Mouse (Mus musculus) ES-E14 (cell line): ENCODE results near the gene Ush2a.

Source experiments
- CHD2 ChIP-seq: IDR thresholded peaks from 2 replicates; pipeline ENCODE4 v1.6.1; 2014; ENCODE audit warnings: mild to moderate bottlenecking, low read depth, low read length, inconsistent platforms
- HCFC1 ChIP-seq: IDR thresholded peaks from 2 replicates; pipeline ENCODE4 v1.6.1; 2012; ENCODE audit warnings: low read length, inconsistent platforms, borderline replicate concordance; ENCODE audit not compliant: insufficient read depth
- MAFK ChIP-seq: IDR thresholded peaks from 2 replicates; pipeline ENCODE4 v1.6.1; 2014; ENCODE audit warnings: mild to moderate bottlenecking, low read depth, low read length, inconsistent platforms; ENCODE audit not compliant: insufficient read depth
- ZC3H11A ChIP-seq: IDR thresholded peaks from 2 replicates; pipeline ENCODE4 v1.6.1; 2012; ENCODE audit warnings: low read depth, mild to moderate bottlenecking, inconsistent platforms, low read length, borderline replicate concordance
- ZNF384 ChIP-seq: IDR thresholded peaks from 2 replicates; pipeline ENCODE4 v1.6.1; 2012; ENCODE audit warnings: low read depth, low read length, inconsistent platforms

DNA sequence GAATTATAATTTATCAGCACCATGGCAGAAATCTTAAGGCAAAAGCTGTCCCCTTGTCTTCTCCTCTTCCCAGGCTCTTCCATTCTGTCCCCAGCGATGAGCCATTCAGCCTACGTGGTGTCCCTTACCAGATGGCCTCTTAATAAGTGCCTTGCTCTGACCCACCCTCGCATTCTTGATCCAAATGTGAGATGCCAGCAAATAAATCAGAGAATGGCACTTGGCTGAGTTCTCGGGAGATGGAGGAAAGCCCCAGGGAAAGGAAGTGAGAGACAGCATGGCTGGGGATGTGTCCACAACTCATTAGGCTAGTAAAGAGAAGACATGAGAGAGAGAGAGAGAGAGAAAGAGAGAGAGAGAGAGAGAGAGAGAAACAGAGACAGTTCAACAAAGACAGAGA is 305.7 kb downstream of the Ush2a start:
- TF ChIP-seq ZC3H11A (no peak), ZNF384 (no peak), HCFC1 (no peak), CHD2 (no peak), MAFK (no peak)
